Mouse (Mus musculus) limb, embryonic 14.5 days (tissue): ENCODE measurements around the gene Reck. TPM values are rescaled to one million over a fixed set of nuclear protein-coding genes. Genes with fewer than 3 reads are reported as not detected.

ENCODE experiments used
- ATAC-seq: fragments of 200-750 bp; cut with Nextera tagmentation; 2 replicates; pipeline ENCODE4 v1.8.0; 2017; ENCODE audit warnings: low read depth, moderate number of reproducible peaks, moderate TSS enrichment; ENCODE audit not compliant: low FRiP score
- DNase-seq: peaks from one replicate; pipeline ENCODE4 v3.0.0-alpha.2; 2015; ENCODE audit warnings: low spot score
- H3K27ac ChIP-seq: fragments of 300-500 bp; sonication (generic); replicated peaks from 2 replicates; pipeline ENCODE4 v1.5.1; 2014; ENCODE audit warnings: low read depth, mild to moderate bottlenecking, low read length, moderate library complexity, mixed read lengths
- H3K27me3 ChIP-seq: fragments of 300-500 bp; sonication (generic); 2 replicates; pipeline ENCODE4 v1.6.1; 2014; ENCODE audit warnings: low read length, mixed read lengths; ENCODE audit not compliant: control insufficient read depth, insufficient read depth
- H3K36me3 ChIP-seq: fragments of 300-500 bp; sonication (generic); 2 replicates; pipeline ENCODE4 v1.6.1; 2014; ENCODE audit warnings: mild to moderate bottlenecking, low read length, moderate library complexity, mixed read lengths; ENCODE audit not compliant: control insufficient read depth, insufficient read depth
- H3K4me1 ChIP-seq: fragments of 300-500 bp; sonication (generic); 2 replicates; pipeline ENCODE4 v1.6.1; 2014; ENCODE audit warnings: antibody characterized with exemption, low read length, mixed read lengths; ENCODE audit not compliant: control insufficient read depth, insufficient read depth
- H3K4me2 ChIP-seq: fragments of 300-500 bp; sonication (generic); replicated peaks from 2 replicates; pipeline ENCODE4 v1.6.1; 2014; ENCODE audit warnings: low read depth, mild to moderate bottlenecking, low read length, moderate library complexity; ENCODE audit not compliant: severe bottlenecking
- H3K4me3 ChIP-seq: fragments of 300-500 bp; sonication (generic); replicated peaks from 2 replicates; pipeline ENCODE4 v1.5.1; 2014; ENCODE audit warnings: low read length
- H3K9ac ChIP-seq: fragments of 300-500 bp; sonication (generic); 2 replicates; pipeline ENCODE4 v1.6.1; 2014; ENCODE audit warnings: mild to moderate bottlenecking, low read depth, low read length, moderate library complexity; ENCODE audit not compliant: severe bottlenecking
- H3K9me3 ChIP-seq: fragments of 300-500 bp; sonication (generic); 2 replicates; pipeline ENCODE4 v1.6.1; 2016; ENCODE audit warnings: low read length; ENCODE audit not compliant: control insufficient read depth
- POLR2A ChIP-seq: fragments of 200-500 bp; IDR thresholded peaks from 2 replicates; pipeline ENCODE4 v1.8.0; 2012; ENCODE audit warnings: inconsistent platforms, mild to moderate bottlenecking, moderate library complexity, borderline replicate concordance; ENCODE audit not compliant: insufficient read depth, insufficient read length; ENCODE audit errors: extremely low read depth
- WGBS: fragments of 180-500 bp; shearing (Covaris S2); extraction: QIAGEN DNeasy Blood & Tissue Kit; methylation state at CpG from one replicate; pipeline ENCODE4 v1.1.7; 2014; 5-methylcytosine and 5-hydroxymethylcytosine counted together
- polyA plus RNA-seq, 2 experiments: library from polyadenylated mRNA; depleted of rRNA in 1 of 2; stranded (reverse) in 1 of 2; unstranded in 1 of 2; fragments of >200 nt; fragmentation: Nextera tagmentation in 1 of 2; extraction: Ambion mirVana in 1 of 2; gene quantifications; 2 replicates each; pipeline versions ENCODE4 v1.2.1 to v1.2.3; 2012 to 2014

The Reck gene
- polyA plus RNA-seq, 2 experiments = 50.0 to 66.2 TPM

GRCm38 (mm10) chr4:43947571-43947970, 72.2 kb downstream of the Reck start:
- TF ChIP-seq POLR2A = no peak
- ATAC-seq (no peak), DNase-seq (no peak)
- peaks cover 27% of the 10 kb centered on the region for H3K36me3 ChIP-seq
- 91% methylated on average over 2 of the region's 2 CpGs for WGBS
- no peak overlapping the region for H3K9ac ChIP-seq
- no peaks in the 10 kb centered on the region for H3K4me1 ChIP-seq
- no peak overlapping the region for H3K4me2 ChIP-seq
- H3K4me3 ChIP-seq = no peak overlapping the region
- no peak overlapping the region for H3K27ac ChIP-seq
- no peaks in the 10 kb centered on the region for H3K9me3 ChIP-seq
- no peaks in the 10 kb centered on the region for H3K27me3 ChIP-seq

GRCm38 (mm10) chr4:43957292-43957845, 82.0 kb downstream of the Reck start, which contains the start of gene Glipr2:
Gene Glipr2 (plus strand): TSS chr4:43957401.
- H3K4me1 ChIP-seq = peaks cover 15% of the 10 kb centered on the region
- no peak for TF ChIP-seq POLR2A
- ATAC-seq (peak; percentile 94), DNase-seq (peak; percentile 92)
- no peaks in the 10 kb centered on the region for H3K9me3 ChIP-seq
- H3K27ac ChIP-seq = peak within 1 kb of the TSS; percentile 78
- peak within 1 kb of the TSS; percentile 64 for H3K4me2 ChIP-seq
- H3K36me3 ChIP-seq = no peaks in the 10 kb centered on the region
- peak within 1 kb of the TSS; percentile 53 for H3K9ac ChIP-seq
- H3K4me3 ChIP-seq = peak within 1 kb of the TSS; percentile 53
- H3K27me3 ChIP-seq = no peaks in the 10 kb centered on the region
- under 1% methylated on average over 45 of the region's 45 CpGs for WGBS

DNA sequence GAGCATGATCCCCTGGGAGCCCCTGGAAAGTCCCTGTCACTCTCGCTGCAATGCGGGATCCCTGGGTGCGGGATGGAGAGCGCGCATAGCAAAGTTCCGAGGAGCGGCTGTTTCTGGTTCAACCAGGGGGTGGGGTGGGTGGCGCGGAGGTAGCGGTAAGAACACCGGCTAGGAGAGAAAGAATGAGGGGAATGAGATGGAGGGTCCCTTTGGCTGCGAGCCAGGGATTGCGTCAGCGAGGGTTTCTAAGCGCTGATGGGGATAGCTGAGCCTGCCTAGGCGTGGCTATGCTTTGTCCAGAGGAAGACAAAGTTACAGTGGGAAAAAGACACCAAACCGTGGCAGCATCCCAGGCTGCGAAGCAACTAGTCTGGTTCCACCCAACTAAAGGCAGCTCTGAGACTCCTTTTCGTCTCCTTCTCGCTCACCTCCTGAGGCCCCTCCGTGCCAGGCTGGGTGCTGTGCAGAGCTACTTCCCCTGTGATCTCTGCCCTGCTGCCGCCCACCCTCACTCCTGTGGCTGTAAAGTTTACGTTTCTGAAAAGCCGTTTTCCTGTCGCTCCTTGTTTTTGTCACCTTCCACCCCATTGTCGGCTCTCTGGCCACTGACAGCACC, 82.6 kb downstream of the Reck start:
- no peaks in the 10 kb centered on the region for H3K36me3 ChIP-seq
- H3K9ac ChIP-seq = peak overlapping the region; percentile 53
- peaks cover 15% of the 10 kb centered on the region for H3K4me1 ChIP-seq
- H3K9me3 ChIP-seq = no peaks in the 10 kb centered on the region
- no peak for TF ChIP-seq POLR2A
- H3K4me2 ChIP-seq = peak overlapping the region; percentile 64
- peak; percentile 79 for ATAC-seq
- H3K27ac ChIP-seq = peak overlapping the region; percentile 78
- H3K4me3 ChIP-seq = peak overlapping the region; percentile 53
- DNase-seq = peak; percentile 88
- under 1% methylated on average over 25 of the region's 26 CpGs for WGBS
- H3K27me3 ChIP-seq = no peaks in the 10 kb centered on the region

GRCm38 (mm10) chr4:43959523-43960179, 84.3 kb downstream of the Reck start:
- no peaks in the 10 kb centered on the region for H3K27me3 ChIP-seq
- WGBS = 59% methylated on average over 9 of the region's 9 CpGs
- H3K4me2 ChIP-seq = peak overlapping the region; percentile 64; the same call in 1 of the 2 replicates
- DNase-seq = no peak
- H3K9ac ChIP-seq = no peak overlapping the region
- TF ChIP-seq POLR2A = no peak
- ATAC-seq = no peak
- peaks cover 15% of the 10 kb centered on the region for H3K4me1 ChIP-seq
- H3K27ac ChIP-seq = no peak overlapping the region
- H3K9me3 ChIP-seq = no peaks in the 10 kb centered on the region
- H3K4me3 ChIP-seq = no peak overlapping the region
- H3K36me3 ChIP-seq = no peaks in the 10 kb centered on the region

DNA sequence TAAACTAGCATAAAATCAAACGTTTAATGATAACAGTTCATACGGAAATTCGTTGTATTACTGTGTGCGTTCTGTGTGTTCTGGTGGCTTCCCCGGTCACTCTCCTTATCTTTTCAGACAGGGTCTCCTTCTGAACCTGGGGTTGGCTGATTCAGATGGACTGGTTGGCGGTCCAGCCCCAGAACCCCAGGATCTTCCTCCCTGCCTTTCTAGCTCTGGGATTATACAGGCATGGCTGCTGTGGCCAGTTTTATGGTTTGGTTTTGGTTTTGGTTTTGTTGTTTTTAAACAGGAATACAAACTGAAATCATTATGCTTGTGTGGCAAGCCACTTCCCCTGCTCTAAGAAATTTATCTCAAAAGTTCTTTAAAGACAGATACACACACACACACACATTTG, 84.9 kb downstream of the Reck start:
- Histone ChIP-seq H3K36me3 (no peaks in the 10 kb centered on the region), H3K9ac (no peak overlapping the region), H3K4me2 (no peak overlapping the region), H3K4me3 (no peak overlapping the region), H3K27ac (no peak overlapping the region), H3K27me3 (no peaks in the 10 kb centered on the region), H3K9me3 (no peaks in the 10 kb centered on the region), H3K4me1 (peaks cover 15% of the 10 kb centered on the region)
- no peak for ATAC-seq
- no peak for DNase-seq
- 87% methylated on average over 6 of the region's 6 CpGs for WGBS
- no peak for TF ChIP-seq POLR2A
